Mouse (Mus musculus) heart, embryonic 12.5 days (tissue): ENCODE measurements around the gene Cmtm3. TPM values are rescaled to one million over a fixed set of nuclear protein-coding genes. Genes with fewer than 3 reads are reported as not detected.

Source experiments
- ATAC-seq: fragments of 200-750 bp; cut with Nextera tagmentation; 2 replicates; pipeline ENCODE4 v1.8.0; 2017; ENCODE audit warnings: moderate TSS enrichment, moderate library complexity; ENCODE audit not compliant: insufficient number of reproducible peaks, low FRiP score
- H3K27ac ChIP-seq: fragments of 300-500 bp; sonication (generic); 2 replicates; pipeline ENCODE4 v1.5.1; 2016; ENCODE audit warnings: mild to moderate bottlenecking, moderate library complexity; ENCODE audit not compliant: poor library complexity, severe bottlenecking
- H3K27me3 ChIP-seq: fragments of 300-500 bp; sonication (generic); replicated peaks from 2 replicates; pipeline ENCODE4 v1.6.1; 2016; ENCODE audit warnings: mild to moderate bottlenecking, moderate library complexity
- H3K36me3 ChIP-seq: fragments of 300-500 bp; sonication (generic); 2 replicates; pipeline ENCODE4 v1.6.1; 2016; ENCODE audit warnings: mild to moderate bottlenecking, moderate library complexity
- H3K4me1 ChIP-seq: fragments of 300-500 bp; sonication (generic); replicated peaks from 2 replicates; pipeline ENCODE4 v1.6.1; 2016; ENCODE audit warnings: mild to moderate bottlenecking
- H3K4me2 ChIP-seq: fragments of 300-500 bp; sonication (generic); 2 replicates; pipeline ENCODE4 v1.6.1; 2016; ENCODE audit warnings: mild to moderate bottlenecking, moderate library complexity
- H3K4me3 ChIP-seq: fragments of 300-500 bp; sonication (generic); 2 replicates; pipeline ENCODE4 v1.5.1; 2016; ENCODE audit warnings: mild to moderate bottlenecking
- H3K9ac ChIP-seq: fragments of 300-500 bp; sonication (generic); 2 replicates; pipeline ENCODE4 v1.6.1; 2016; ENCODE audit warnings: mild to moderate bottlenecking, moderate library complexity
- H3K9me3 ChIP-seq: fragments of 300-500 bp; sonication (generic); replicated peaks from 2 replicates; pipeline ENCODE4 v1.6.1; 2016; ENCODE audit warnings: mild to moderate bottlenecking, moderate library complexity
- whole genome bisulfite sequencing: fragments of 180-500 bp; shearing (Covaris S2); methylation state at CpG from one replicate; pipeline ENCODE4 v1.1.7; 2016; 5-methylcytosine and 5-hydroxymethylcytosine counted together
- polyA plus RNA-seq: library from polyadenylated mRNA; unstranded; fragments of >200 nt; fragmentation: Nextera tagmentation; extraction: Ambion mirVana; gene quantifications from 2 replicates; pipeline ENCODE4 v1.2.1, GENCODE M21; 2016

Gene Cmtm3
- polyA plus RNA-seq, 1 experiment from 2014 or later: 107 TPM

DNA sequence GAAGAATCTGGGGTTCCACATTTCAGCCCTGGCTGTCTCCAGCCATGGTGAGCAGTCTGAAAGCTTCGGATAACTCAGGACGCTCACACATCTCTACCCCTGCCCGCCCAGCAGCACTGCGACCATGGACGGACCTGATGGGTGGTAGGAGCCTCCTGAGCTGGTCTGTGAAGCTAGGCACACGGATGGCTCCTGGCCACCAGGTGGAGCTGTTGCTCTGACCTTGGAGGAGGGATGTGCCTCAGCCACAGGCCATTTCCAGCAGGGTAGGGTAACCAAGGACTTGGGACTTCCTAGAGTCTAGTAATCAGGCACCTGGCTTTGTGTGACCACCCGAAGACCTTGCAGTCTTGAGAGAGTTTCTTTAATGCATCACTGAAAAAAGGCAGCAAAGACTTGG is 4.7 kb downstream of the Cmtm3 start:
- Histone ChIP-seq H3K27ac (no peak overlapping the region), H3K4me1 (peaks cover 37% of the 10 kb centered on the region), H3K9ac (no peak overlapping the region), H3K4me2 (no peak overlapping the region), H3K9me3 (no peaks in the 10 kb centered on the region), H3K36me3 (peaks cover 41% of the 10 kb centered on the region), H3K27me3 (no peaks in the 10 kb centered on the region), H3K4me3 (no peak overlapping the region)
- WGBS: 13% methylated on average over 7 of the region's 7 CpGs
- ATAC-seq: peak; percentile 33; the same call in 1 of the 2 replicates

DNA sequence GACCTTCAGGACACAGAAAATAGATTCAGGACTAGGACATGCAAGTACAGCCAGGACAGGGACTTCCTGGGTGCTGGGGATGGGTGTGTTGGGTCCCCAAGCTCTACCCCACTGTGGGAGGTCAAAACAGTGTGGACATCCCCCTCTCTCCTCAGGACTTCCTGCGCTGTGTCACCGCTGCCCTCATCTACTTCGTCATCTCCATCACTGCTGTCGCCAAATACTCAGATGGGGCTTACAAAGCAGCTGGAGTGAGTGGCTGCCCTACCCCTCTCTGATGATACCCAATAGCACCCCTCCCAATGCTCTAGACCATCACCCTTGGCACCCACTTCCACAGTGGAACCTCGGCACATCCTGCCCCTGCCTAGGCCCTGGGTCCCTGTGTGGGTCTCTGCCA is 5.4 kb downstream of the Cmtm3 start:
- no peaks in the 10 kb centered on the region for H3K9me3 ChIP-seq
- H3K4me3 ChIP-seq: no peak overlapping the region
- no peak overlapping the region for H3K4me2 ChIP-seq
- no peak overlapping the region for H3K27ac ChIP-seq
- peaks cover 41% of the 10 kb centered on the region for H3K36me3 ChIP-seq
- no peak overlapping the region for H3K9ac ChIP-seq
- peaks cover 37% of the 10 kb centered on the region for H3K4me1 ChIP-seq
- ATAC-seq: no peak
- WGBS: 86% methylated on average over 5 of the region's 5 CpGs
- H3K27me3 ChIP-seq: no peaks in the 10 kb centered on the region

DNA sequence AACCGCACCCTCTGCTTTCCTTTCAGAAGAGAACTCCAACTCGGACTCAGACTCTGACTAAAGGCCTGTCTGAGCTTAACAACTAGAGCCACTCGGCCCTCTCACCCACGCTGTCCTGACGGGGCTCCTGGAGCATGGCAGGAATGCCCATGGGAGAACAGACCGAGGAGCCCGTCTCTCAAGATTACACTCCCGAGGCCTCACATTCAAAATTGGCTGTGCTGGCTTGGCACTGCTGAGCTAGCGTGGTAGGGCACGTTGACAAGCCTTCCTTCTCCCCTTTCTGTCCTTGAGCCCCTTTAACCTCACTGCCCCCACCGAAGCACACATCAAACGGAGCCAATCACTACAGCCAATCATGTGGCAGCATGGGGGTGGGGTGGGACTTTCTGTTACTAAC is 7.5 kb downstream of the Cmtm3 start:
- WGBS: 32% methylated on average over 12 of the region's 12 CpGs
- Histone ChIP-seq H3K27ac (no peak overlapping the region), H3K36me3 (peaks cover 41% of the 10 kb centered on the region)

DNA sequence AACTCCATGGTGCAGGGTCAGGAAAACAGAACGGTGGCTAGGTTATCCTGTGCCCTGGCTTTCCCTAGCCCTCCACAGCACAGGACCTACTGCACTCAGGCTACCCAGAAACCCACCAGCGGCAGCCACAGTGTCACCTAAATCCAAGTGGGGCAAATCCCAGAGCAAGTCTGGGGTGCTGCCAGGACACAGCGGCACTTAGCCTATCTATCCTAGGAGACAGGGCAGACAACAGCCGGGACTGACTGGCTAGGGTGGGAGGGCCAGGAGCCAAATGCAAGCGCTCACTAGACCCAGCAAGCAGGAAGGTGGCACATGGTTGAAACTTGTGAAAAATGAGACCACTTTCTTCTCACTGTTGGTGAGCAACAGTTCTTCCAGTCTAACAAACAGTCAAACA is 9.8 kb downstream of the Cmtm3 start:
- no peaks in the 10 kb centered on the region for H3K9me3 ChIP-seq
- no peak for ATAC-seq
- H3K4me3 ChIP-seq: no peak overlapping the region
- no peak overlapping the region for H3K27ac ChIP-seq
- WGBS: 61% methylated on average over 5 of the region's 5 CpGs
- H3K27me3 ChIP-seq: no peaks in the 10 kb centered on the region
- H3K4me1 ChIP-seq: peaks cover 24% of the 10 kb centered on the region
- H3K9ac ChIP-seq: no peak overlapping the region
- H3K36me3 ChIP-seq: peaks cover 45% of the 10 kb centered on the region
- H3K4me2 ChIP-seq: no peak overlapping the region

More for the DNA sequence above, 7.5 kb downstream of the Cmtm3 start:
- H3K4me2 ChIP-seq: no peak overlapping the region
- peak overlapping the region; percentile 29; the same call in 1 of the 2 replicates for H3K9ac ChIP-seq
- H3K27me3 ChIP-seq: no peaks in the 10 kb centered on the region
- H3K4me3 ChIP-seq: no peak overlapping the region
- H3K4me1 ChIP-seq: peaks cover 31% of the 10 kb centered on the region
- no peak for ATAC-seq
- no peaks in the 10 kb centered on the region for H3K9me3 ChIP-seq

DNA sequence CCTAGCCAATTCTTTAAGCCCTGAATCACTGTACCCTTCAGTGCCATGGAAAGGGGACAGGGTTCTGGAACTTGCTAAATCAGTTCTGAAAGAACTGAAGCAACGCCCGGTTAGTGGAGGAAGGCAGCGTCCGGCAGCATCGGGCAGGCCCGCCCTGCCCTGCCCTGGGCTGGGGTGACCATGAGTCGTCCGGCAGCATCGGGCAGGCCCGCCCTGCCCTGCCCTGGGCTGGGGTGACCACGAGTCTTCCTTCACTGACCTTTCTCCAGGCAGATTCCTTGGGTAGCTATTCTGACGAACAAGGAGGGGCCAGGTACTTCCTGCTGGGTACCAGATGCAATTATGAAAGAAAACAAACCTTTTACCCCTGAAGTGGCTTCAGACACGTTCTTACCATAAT is 10.8 kb downstream of the Cmtm3 start:
- ATAC-seq: no peak
- WGBS: 79% methylated on average over 13 of the region's 13 CpGs

DNA sequence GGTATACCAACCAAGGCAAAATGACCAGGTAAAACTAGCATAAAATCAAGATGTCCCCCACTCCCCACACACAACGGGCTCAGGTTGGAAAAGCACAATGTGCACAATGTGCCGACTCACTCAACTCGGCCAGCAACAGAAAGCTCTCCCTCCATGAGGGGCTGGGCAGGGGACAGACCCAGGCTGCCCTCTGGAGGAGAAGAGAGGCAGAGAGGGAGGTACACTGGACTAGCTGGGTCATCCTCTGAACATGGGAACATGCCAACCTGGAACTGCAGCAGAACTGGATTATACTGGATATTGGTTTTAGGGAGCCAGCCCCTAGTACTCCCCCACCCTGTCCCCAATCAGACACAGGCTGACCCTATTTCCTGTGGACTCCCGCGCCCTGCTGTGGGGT is 14.0 kb downstream of the Cmtm3 start:
- no peak overlapping the region for H3K9ac ChIP-seq
- H3K4me1 ChIP-seq: peaks cover 7% of the 10 kb centered on the region
- WGBS: 58% methylated on average over 5 of the region's 5 CpGs
- peaks cover 23% of the 10 kb centered on the region for H3K36me3 ChIP-seq
- H3K27ac ChIP-seq: no peak overlapping the region
- no peaks in the 10 kb centered on the region for H3K27me3 ChIP-seq
- no peaks in the 10 kb centered on the region for H3K9me3 ChIP-seq
- H3K4me3 ChIP-seq: no peak overlapping the region
- ATAC-seq: no peak
- H3K4me2 ChIP-seq: no peak overlapping the region

More for the DNA sequence above, 10.8 kb downstream of the Cmtm3 start:
- Histone ChIP-seq H3K36me3 (peaks cover 47% of the 10 kb centered on the region), H3K4me2 (no peak overlapping the region), H3K9ac (no peak overlapping the region), H3K4me1 (peaks cover 17% of the 10 kb centered on the region), H3K9me3 (no peaks in the 10 kb centered on the region), H3K4me3 (no peak overlapping the region), H3K27me3 (no peaks in the 10 kb centered on the region), H3K27ac (no peak overlapping the region)

DNA sequence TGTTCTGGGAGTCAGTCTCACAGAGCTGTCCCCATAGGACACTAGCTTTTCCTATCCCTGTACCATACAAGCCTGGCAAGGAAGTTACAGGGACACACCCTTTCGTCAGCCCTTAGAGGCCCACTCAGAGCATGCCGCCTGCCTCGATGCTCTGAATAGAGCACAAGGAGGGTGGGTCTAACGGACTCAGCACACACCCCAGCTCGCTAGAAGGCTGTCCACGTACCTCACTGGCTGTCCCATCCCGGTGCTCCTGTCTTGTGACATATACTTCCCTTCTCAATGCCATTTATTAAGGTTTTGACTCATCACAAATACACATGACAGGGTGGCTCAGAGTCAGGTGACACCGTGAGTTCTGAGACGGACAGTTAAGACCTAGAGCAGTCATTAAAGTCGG is 15.3 kb downstream of the Cmtm3 start:
- ATAC-seq: no peak
- Histone ChIP-seq H3K36me3 (peaks cover 19% of the 10 kb centered on the region), H3K4me1 (peaks cover 5% of the 10 kb centered on the region)

DNA sequence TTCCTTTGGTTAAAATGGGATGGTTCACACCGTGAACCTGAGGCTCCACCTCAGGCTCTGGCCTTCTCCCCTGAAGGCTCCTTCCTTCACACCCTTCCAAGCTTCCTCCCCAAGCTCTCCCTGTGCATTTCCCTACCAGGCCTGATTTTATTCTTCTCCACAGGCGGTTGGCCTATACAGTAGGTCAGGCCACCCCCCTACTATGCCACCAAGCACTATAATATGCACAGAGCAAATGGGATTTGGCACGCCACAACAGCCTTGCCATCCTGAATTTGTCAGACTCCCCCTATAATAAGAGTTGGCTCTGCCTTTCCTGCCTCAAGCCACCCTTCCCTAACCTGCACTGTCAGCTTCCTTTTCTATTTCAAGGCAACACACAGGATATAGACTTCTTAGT is 19.4 kb downstream of the Cmtm3 start:
- Histone ChIP-seq H3K36me3 (peaks cover 17% of the 10 kb centered on the region), H3K9me3 (no peaks in the 10 kb centered on the region), H3K27ac (no peak overlapping the region), H3K27me3 (no peaks in the 10 kb centered on the region), H3K4me2 (no peak overlapping the region), H3K9ac (no peak overlapping the region), H3K4me3 (no peak overlapping the region), H3K4me1 (peaks cover 14% of the 10 kb centered on the region)
- no peak for ATAC-seq
- WGBS: 76% methylated on average over 3 of the region's 3 CpGs

More for the DNA sequence above, 15.3 kb downstream of the Cmtm3 start:
- no peak overlapping the region for H3K4me3 ChIP-seq
- H3K27ac ChIP-seq: no peak overlapping the region
- H3K4me2 ChIP-seq: no peak overlapping the region
- H3K9ac ChIP-seq: no peak overlapping the region
- H3K27me3 ChIP-seq: no peaks in the 10 kb centered on the region
- WGBS: 87% methylated on average over 10 of the region's 10 CpGs
- H3K9me3 ChIP-seq: no peaks in the 10 kb centered on the region

DNA sequence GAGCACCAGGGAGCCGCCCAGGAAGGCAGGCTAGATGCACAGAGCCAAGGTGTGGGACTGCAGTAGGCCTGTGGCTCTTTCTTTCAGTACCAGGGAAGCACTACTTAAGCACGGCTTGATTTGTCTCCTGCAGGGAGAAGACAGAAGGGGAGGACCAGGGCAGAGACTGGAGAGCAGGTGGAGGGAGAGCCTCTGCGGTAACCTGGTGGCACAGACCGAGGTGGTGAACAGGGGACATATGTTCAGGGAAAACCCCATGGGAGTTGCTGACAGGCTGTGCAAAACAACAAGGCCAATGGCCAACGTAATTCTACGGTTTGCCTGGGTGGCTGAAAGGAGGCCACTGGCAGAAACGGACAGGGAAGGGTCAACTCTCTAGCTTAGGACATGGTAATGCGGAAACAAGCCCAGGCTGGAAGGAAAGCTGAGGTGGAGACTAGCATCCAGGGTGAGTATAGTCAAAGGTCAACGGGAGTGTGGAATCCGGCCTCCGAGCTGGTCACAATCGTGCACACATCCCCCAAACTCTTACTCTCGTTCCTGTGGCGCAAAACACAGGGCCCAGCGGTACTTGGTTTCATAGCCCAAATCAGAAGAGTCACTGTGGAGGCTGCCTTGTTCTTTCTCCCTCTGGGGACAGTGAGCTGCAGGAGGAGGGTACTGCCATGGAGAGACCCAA is 20.7 kb downstream of the Cmtm3 start:
- ATAC-seq: no peak
- peaks cover under 1% of the 10 kb centered on the region; the same call in 1 of the 2 replicates for H3K9me3 ChIP-seq
- peaks cover 14% of the 10 kb centered on the region for H3K4me1 ChIP-seq
- 76% methylated on average over 15 of the region's 15 CpGs for WGBS
- no peak overlapping the region for H3K27ac ChIP-seq
- peaks cover 6% of the 10 kb centered on the region for H3K36me3 ChIP-seq
- no peaks in the 10 kb centered on the region for H3K27me3 ChIP-seq
- H3K4me2 ChIP-seq: no peak overlapping the region
- no peak overlapping the region for H3K4me3 ChIP-seq
- H3K9ac ChIP-seq: no peak overlapping the region

DNA sequence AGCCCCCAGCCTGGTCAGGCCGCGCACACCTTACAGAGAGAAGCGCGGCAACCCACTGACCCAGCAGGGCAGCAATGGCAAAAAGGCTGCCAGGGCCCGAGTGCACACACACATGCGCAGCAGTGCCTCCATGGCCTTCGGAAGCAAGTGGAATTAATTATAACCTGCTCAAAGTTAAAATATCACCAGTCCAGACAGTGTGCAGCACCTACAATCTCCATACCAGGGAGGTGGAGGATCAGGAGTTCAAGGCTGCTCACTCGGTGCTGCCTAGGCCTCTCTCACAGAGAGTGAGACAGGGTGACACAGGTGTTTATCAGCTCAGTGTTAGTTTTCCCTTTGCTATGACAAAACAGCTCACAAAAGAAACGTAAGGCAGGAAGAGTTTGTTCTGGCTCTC is 26.5 kb downstream of the Cmtm3 start:
- Histone ChIP-seq H3K4me3 (no peak overlapping the region), H3K9me3 (peaks cover 11% of the 10 kb centered on the region; the same call in 1 of the 2 replicates), H3K27me3 (no peaks in the 10 kb centered on the region), H3K4me2 (no peak overlapping the region), H3K9ac (no peak overlapping the region), H3K36me3 (peaks cover 10% of the 10 kb centered on the region), H3K4me1 (peaks cover 14% of the 10 kb centered on the region), H3K27ac (no peak overlapping the region)
- WGBS: 91% methylated on average over 9 of the region's 9 CpGs
- ATAC-seq: no peak

DNA sequence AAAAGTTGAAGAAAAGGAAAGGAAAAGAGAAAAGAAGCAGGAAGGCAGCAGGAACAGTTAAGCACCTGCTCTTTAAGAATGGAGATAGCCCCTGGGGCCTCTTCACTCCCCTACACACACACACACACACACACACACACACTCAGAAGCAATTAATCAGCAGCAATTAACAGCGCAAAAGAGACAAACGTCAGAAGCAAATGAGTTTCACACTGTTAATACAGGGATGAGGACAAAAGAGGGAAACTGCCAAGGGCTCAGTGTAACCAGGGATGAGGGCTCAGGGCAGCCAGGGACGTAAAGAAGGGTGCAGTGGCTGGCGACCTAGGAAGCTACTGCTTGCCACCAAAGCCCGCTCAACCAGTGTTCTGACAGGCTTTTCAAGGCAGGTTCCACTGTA is 28.2 kb downstream of the Cmtm3 start:
- Histone ChIP-seq H3K4me1 (peaks cover 14% of the 10 kb centered on the region), H3K27ac (no peak overlapping the region), H3K36me3 (peaks cover 10% of the 10 kb centered on the region), H3K9ac (no peak overlapping the region), H3K9me3 (peaks cover 11% of the 10 kb centered on the region; the same call in 1 of the 2 replicates), H3K27me3 (no peaks in the 10 kb centered on the region), H3K4me3 (no peak overlapping the region), H3K4me2 (no peak overlapping the region)
- WGBS: 72% methylated on average over 5 of the region's 5 CpGs
- ATAC-seq: no peak

DNA sequence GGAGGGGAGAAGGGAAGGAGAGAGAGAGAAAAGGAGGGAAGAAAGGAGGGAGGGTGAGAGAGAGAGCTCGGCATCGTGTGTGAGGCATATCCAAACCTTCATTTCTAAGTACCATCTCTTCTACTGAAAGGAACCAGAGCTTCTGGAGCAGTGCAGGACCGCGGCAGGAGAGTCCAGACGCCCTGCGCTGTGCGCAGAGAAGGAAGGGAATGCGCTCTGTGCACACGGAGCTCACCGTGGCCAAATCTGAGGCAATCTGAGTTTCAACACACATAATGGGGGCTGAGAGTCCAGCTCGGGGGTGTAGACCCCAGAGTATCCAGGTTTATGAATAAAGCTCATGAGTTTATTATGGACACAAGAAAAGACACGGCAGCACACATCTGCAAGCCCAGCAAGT is 30.4 kb downstream of the Cmtm3 start:
- Histone ChIP-seq H3K27me3 (no peaks in the 10 kb centered on the region), H3K27ac (no peak overlapping the region), H3K9ac (no peak overlapping the region), H3K9me3 (peaks cover 11% of the 10 kb centered on the region; the same call in 1 of the 2 replicates), H3K4me1 (peaks cover 21% of the 10 kb centered on the region), H3K4me2 (no peak overlapping the region), H3K36me3 (peaks cover 10% of the 10 kb centered on the region), H3K4me3 (no peak overlapping the region)
- no peak for ATAC-seq
- WGBS: 75% methylated on average over 12 of the region's 12 CpGs
